Mouse (Mus musculus): Measurements from ENCODE around the gene Ngdn.

GRCm38 (mm10) chr14:55061845-55062244 is 46.6 kb downstream of the Ngdn start:
- TF ChIP-seq CTCF (IDR thresholded peaks at IDR 0.05; ENCODE audit: insufficient read depth, low read length) (no peak), POLR2A (IDR thresholded peaks at IDR 0.05; ENCODE audit: borderline replicate concordance, extremely low read depth, low read depth, low read length) (no peak)

Measured in lung, adult 2 months (tissue).